Mouse (Mus musculus) hindbrain, embryonic 12.5 days (tissue): Measurements from ENCODE around the gene Fhit. TPM values are rescaled to one million over a fixed set of nuclear protein-coding genes. Genes with fewer than 3 reads are reported as not detected.

Experiments
- ATAC-seq: fragments of 200-750 bp; cut with Nextera tagmentation; 2 replicates; pipeline ENCODE4 v1.8.0; 2017; ENCODE audit warnings: moderate TSS enrichment; ENCODE audit not compliant: low FRiP score
- H3K27ac ChIP-seq: fragments of 300-500 bp; sonication (generic); 2 replicates; pipeline ENCODE4 v1.5.1; 2016; ENCODE audit warnings: mild to moderate bottlenecking
- H3K27me3 ChIP-seq: fragments of 300-500 bp; sonication (generic); 2 replicates; pipeline ENCODE4 v1.6.1; 2016; ENCODE audit warnings: mild to moderate bottlenecking
- H3K36me3 ChIP-seq: fragments of 300-500 bp; sonication (generic); 2 replicates; pipeline ENCODE4 v1.6.1; 2016; ENCODE audit warnings: mild to moderate bottlenecking
- H3K4me1 ChIP-seq: fragments of 300-500 bp; sonication (generic); 2 replicates; pipeline ENCODE4 v1.6.1; 2016
- H3K4me2 ChIP-seq: fragments of 300-500 bp; sonication (generic); replicated peaks from 2 replicates; pipeline ENCODE4 v1.6.1; 2016; ENCODE audit warnings: mild to moderate bottlenecking
- H3K4me3 ChIP-seq: fragments of 300-500 bp; sonication (generic); 2 replicates; pipeline ENCODE4 v1.5.1; 2016; ENCODE audit warnings: mild to moderate bottlenecking
- H3K9ac ChIP-seq: fragments of 300-500 bp; sonication (generic); 2 replicates; pipeline ENCODE4 v1.6.1; 2016; ENCODE audit warnings: mild to moderate bottlenecking, moderate library complexity
- H3K9me3 ChIP-seq: fragments of 300-500 bp; sonication (generic); replicated peaks from 2 replicates; pipeline ENCODE4 v1.6.1; 2016; ENCODE audit warnings: mild to moderate bottlenecking
- WGBS: fragments of 180-500 bp; shearing (Covaris S2); methylation state at CpG from one replicate; pipeline ENCODE4 v1.1.7; 2016; 5-methylcytosine and 5-hydroxymethylcytosine counted together
- polyA plus RNA-seq: library from polyadenylated mRNA; unstranded; fragments of >200 nt; fragmentation: Nextera tagmentation; extraction: Ambion mirVana; gene quantifications from 2 replicates; pipeline ENCODE4 v1.2.1, GENCODE M21; 2016

The Fhit gene
- polyA plus RNA-seq, 1 experiment from 2014 or later: 5.5 TPM

DNA sequence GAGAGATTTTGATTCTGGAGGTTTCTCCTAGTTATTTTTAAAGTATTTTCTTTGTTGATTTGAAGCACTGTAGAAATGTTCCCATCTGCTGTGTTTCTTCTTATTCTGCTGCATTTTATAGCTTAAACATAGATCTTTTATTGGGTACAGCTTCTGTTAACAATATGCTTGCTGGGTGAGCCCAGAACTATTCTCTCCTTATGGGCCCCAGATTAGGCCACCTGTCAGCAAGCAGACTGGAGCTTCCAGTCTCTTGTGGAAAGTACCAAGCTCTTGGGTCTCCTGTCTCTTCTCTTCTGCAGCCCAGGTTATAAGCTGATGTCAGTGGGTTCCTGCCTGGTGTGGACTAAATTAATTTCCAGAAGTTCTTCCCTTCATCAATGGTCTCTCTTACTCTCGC, 1513.4 kb downstream of the Fhit start:
- Histone ChIP-seq H3K27me3 (no peaks in the 10 kb centered on the region), H3K9me3 (no peaks in the 10 kb centered on the region), H3K4me1 (peaks cover 7% of the 10 kb centered on the region), H3K4me2 (no peak overlapping the region), H3K36me3 (no peaks in the 10 kb centered on the region), H3K4me3 (no peak overlapping the region), H3K27ac (no peak overlapping the region), H3K9ac (no peak overlapping the region)
- 96% methylated on average over 1 of the region's 1 CpGs for WGBS
- ATAC-seq: no peak

DNA sequence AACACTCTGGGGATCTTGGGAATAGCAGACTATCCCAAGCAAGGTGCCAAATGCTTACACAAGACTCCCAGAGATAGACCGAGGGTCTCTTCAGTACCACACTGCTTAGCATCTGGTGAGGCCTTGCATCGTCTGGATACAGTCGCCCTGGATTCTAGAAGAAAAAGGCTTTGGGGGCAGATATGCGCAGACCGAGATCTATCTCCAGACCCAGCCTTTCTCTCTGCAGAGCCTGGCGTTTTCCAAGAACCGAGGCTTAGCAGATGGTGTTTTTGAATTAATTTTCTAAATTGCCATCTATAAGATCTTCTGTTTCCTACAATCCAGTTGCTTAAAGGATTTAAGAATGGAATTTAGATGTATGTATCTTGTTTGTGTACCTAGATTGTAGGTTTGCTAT, 1515.6 kb downstream of the Fhit start:
- Histone ChIP-seq H3K9me3 (no peaks in the 10 kb centered on the region), H3K27me3 (no peaks in the 10 kb centered on the region), H3K36me3 (no peaks in the 10 kb centered on the region), H3K4me2 (no peak overlapping the region), H3K9ac (no peak overlapping the region), H3K4me1 (peaks cover 15% of the 10 kb centered on the region), H3K27ac (no peak overlapping the region), H3K4me3 (no peak overlapping the region)
- no peak for ATAC-seq
- 91% methylated on average over 7 of the region's 7 CpGs for WGBS

DNA sequence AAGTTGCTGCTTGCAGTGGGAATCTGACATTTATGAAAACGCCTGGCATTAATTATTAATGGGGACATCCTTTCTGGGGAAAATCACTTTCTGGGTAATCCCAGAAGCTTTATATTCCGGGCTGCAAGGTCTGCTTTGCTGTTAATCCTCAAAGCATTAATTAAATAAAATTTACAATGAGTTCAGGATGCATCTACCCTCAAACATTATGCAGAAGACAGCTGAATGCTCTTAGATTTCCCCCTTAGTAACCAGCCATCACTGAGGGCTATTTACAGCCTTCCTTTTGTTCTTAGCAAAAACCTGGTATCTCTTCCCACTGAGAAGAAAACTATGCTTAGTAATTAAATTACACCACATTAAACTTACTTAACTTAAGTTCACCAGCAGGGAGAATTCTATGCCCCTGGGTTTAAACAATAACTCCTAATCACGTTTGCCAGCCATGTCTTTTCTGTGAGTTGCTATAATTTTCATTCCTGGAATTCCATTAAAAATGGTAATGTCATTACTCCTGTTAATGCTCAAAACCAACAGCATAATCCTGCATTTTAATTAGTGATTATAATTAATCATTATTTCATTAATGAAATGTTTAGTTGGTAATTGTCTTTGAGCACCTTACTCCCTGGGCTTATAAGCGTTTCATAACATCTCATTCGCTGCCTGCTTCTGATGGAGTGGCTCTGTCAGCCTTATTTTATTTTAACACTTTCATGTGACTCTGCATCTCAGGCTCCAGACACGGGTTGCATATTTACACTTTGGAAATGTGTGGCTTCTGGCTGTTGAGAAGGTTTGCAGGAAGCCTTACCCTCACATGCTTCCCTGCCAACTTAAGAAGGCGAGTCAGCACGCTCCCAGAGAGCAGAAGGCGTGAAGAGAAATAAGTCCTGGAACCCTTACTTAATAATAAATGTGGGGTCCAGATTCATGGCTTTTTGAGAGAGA, 1517.3 kb downstream of the Fhit start:
- Histone ChIP-seq H3K27me3 (no peaks in the 10 kb centered on the region), H3K9me3 (no peaks in the 10 kb centered on the region), H3K27ac (no peak overlapping the region), H3K4me2 (no peak overlapping the region), H3K36me3 (no peaks in the 10 kb centered on the region), H3K4me3 (no peak overlapping the region), H3K9ac (no peak overlapping the region), H3K4me1 (peaks cover 15% of the 10 kb centered on the region)
- 51% methylated on average over 9 of the region's 9 CpGs for WGBS
- no peak for ATAC-seq

DNA sequence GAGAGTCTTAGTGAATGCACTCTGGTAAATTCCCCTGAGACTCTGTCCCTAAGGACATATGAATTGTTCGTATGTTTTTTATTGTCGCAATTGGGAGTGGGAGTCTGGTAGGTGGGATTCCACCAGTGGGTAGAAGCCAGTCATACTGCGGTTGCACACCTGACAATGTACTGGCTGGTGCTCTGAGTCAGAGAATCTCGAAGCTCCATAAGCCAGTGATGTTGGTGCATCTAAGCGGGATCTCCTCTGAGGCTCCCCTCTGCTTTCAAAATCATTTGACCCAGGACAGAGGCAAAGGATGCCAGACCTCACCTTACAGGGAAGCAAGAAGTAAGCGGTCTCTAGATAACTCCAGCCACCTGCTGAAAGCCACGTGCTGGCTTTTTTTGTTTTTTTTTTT, 1518.1 kb downstream of the Fhit start:
- no peak overlapping the region for H3K4me2 ChIP-seq
- no peaks in the 10 kb centered on the region for H3K36me3 ChIP-seq
- H3K4me3 ChIP-seq: no peak overlapping the region
- WGBS: 70% methylated on average over 7 of the region's 7 CpGs
- no peaks in the 10 kb centered on the region for H3K9me3 ChIP-seq
- ATAC-seq: peak; percentile 27; the same call in 1 of the 2 replicates
- no peak overlapping the region for H3K27ac ChIP-seq
- H3K9ac ChIP-seq: no peak overlapping the region
- H3K4me1 ChIP-seq: peaks cover 15% of the 10 kb centered on the region
- no peaks in the 10 kb centered on the region for H3K27me3 ChIP-seq

DNA sequence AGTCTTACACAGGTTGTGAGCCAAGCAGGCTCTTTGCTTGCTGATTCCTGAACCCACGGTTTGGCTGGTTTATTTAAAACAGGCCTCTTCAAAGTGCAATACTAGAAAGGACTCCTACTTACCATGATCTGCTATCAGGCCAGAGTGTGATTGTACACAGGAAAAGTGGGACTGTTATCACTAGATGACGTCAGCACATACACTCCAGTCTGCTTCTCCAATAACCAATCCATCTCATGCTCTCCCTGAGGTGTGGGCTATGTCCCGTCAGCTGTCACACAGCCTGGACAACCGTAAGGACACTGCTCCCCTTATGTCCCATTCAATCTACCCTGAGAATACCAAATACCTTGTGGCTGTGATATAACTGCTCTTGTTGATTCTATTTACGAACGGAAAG, 1519.2 kb downstream of the Fhit start:
- ATAC-seq: 0 out of 2 replicates have a peak, but pooled peaks have one; percentile 27
- WGBS: 71% methylated on average over 6 of the region's 6 CpGs
- Histone ChIP-seq H3K27ac (no peak overlapping the region), H3K4me3 (no peak overlapping the region), H3K36me3 (no peaks in the 10 kb centered on the region), H3K4me1 (peaks cover 15% of the 10 kb centered on the region), H3K27me3 (no peaks in the 10 kb centered on the region), H3K4me2 (no peak overlapping the region), H3K9me3 (no peaks in the 10 kb centered on the region), H3K9ac (no peak overlapping the region)

DNA sequence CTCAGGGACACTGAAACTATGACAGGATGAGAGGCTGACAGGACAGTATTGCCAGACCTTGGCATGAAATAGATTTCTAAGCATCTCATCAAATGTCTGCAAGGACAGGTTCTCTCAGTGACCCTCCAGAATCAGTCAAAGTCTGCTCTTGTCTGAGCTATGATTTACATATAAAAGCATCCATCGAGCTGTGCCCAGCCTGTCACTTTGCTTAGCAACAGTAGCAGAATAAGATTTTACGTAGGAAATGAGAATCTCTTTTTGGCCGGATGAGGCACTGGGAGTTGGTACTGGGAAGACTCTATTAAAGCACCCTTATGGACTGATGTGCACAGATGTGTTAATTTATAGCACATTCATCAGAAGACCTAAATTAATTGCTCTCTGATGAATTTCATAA, 1519.8 kb downstream of the Fhit start:
- H3K36me3 ChIP-seq: no peaks in the 10 kb centered on the region
- H3K27ac ChIP-seq: no peak overlapping the region
- H3K9me3 ChIP-seq: no peaks in the 10 kb centered on the region
- ATAC-seq: peak; percentile 47; the same call in 1 of the 2 replicates
- no peak overlapping the region for H3K9ac ChIP-seq
- H3K27me3 ChIP-seq: no peaks in the 10 kb centered on the region
- peaks cover 15% of the 10 kb centered on the region for H3K4me1 ChIP-seq
- no peak overlapping the region for H3K4me3 ChIP-seq
- H3K4me2 ChIP-seq: no peak overlapping the region
- 27% methylated on average over 3 of the region's 3 CpGs for WGBS

DNA sequence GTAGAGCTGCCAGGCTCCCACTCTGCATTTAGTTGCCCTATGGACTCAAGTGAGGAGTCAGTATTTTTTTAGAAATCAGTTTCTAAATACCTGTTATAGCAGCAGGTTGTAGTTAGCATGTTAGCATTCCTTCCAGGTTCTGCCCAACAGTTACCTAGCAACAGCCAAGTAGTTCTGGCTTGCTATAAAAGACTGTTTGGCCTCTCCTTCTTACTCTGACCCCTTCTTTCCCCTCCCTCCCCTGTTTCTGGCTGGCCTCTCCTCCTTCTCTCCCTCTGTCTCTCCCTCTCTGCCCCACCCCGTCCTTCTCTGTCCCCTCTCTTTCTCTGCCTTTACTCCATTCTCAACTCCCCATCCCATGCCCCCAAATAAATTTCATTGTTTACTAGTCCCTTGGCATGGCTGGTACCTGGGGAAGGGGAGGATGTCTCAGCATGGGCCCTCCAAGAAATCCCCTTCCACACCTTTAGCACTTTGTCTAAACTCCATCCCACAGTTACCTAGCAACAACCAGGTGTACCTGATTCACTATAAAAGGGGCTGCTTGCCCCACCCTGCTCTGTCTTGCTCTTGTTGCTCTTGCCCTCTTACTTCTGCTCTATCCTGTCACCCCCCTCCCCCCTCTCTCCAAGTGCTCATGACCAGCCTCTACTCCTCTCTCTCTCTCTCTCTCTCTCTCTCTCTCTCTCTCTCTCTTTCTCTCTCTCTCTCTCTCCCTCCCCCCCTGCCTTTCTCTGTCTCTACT, 1527.4 kb downstream of the Fhit start:
- Histone ChIP-seq H3K9me3 (no peaks in the 10 kb centered on the region), H3K4me1 (peaks cover 6% of the 10 kb centered on the region; the same call in 1 of the 2 replicates), H3K4me3 (no peak overlapping the region), H3K36me3 (no peaks in the 10 kb centered on the region), H3K9ac (no peak overlapping the region), H3K4me2 (no peak overlapping the region), H3K27ac (no peak overlapping the region), H3K27me3 (no peaks in the 10 kb centered on the region)
- ATAC-seq: no peak
- 43% methylated on average over 1 of the region's 1 CpGs for WGBS

DNA sequence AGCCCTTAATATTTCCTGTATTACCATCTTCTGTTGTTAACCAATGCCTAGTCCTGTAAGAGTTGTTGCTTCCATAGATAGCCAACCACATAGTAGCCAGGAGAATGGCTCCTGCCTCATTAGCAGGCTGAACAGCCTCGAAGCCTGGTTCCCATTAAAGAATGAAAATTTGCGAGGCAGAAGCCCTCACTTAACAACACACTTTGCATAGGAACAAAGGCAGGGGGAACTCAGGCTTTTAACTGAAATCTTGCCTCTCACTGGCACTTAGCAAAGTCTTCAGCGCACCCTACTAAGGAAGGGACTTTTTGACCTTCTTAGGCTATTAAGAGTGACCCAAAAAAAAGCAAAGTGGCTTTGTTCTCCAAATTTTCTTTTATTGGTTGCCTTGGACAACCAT, 1529.3 kb downstream of the Fhit start:
- Histone ChIP-seq H3K27me3 (no peaks in the 10 kb centered on the region), H3K9ac (no peak overlapping the region), H3K4me2 (no peak overlapping the region), H3K9me3 (no peaks in the 10 kb centered on the region), H3K4me1 (peaks cover 6% of the 10 kb centered on the region; the same call in 1 of the 2 replicates), H3K4me3 (no peak overlapping the region), H3K27ac (no peak overlapping the region), H3K36me3 (no peaks in the 10 kb centered on the region)
- WGBS: 16% methylated on average over 3 of the region's 3 CpGs
- ATAC-seq: no peak

DNA sequence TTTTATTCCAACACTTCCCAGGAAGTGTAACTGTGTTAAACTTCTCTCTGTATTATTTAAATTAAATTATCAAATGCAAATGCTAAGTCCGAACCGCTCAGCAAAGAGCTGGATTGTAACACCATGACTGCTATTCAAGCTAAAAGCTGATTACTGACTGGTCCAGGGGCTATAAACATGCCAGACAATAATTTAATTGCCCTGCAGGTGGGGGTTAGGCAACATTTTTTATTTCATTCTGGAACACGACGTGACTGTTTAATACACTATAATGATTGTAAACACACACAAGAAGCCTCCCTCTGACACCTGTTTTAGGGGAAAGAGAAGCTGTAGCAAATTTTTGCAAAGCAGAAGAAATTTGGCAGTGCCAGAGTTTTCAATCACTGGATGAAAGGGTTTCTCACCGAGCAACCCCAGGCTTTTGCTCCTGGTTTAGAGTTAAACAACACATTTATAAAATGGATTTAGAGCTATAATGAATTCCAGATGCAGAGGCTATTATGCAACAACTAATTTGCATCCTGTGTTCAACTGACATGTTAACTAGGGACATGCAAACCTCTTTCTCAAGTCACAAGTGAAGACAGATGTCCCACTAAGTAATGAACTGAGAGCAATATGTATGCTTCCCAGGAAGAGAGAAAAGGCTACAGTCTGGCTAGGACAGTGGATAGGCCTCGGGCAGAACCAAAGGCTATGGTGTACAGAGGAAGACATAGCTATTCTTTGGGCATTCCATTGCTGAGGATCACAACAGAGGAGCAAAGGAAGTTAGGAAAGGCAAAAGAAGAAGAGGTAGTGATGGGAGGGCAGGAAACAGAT, 1538.4 kb downstream of the Fhit start:
- H3K36me3 ChIP-seq: no peaks in the 10 kb centered on the region
- H3K4me3 ChIP-seq: no peak overlapping the region
- peaks cover 10% of the 10 kb centered on the region for H3K4me1 ChIP-seq
- H3K9ac ChIP-seq: no peak overlapping the region
- no peaks in the 10 kb centered on the region for H3K9me3 ChIP-seq
- ATAC-seq: no peak
- H3K27ac ChIP-seq: no peak overlapping the region
- H3K27me3 ChIP-seq: no peaks in the 10 kb centered on the region
- 49% methylated on average over 6 of the region's 6 CpGs for WGBS
- H3K4me2 ChIP-seq: no peak overlapping the region

DNA sequence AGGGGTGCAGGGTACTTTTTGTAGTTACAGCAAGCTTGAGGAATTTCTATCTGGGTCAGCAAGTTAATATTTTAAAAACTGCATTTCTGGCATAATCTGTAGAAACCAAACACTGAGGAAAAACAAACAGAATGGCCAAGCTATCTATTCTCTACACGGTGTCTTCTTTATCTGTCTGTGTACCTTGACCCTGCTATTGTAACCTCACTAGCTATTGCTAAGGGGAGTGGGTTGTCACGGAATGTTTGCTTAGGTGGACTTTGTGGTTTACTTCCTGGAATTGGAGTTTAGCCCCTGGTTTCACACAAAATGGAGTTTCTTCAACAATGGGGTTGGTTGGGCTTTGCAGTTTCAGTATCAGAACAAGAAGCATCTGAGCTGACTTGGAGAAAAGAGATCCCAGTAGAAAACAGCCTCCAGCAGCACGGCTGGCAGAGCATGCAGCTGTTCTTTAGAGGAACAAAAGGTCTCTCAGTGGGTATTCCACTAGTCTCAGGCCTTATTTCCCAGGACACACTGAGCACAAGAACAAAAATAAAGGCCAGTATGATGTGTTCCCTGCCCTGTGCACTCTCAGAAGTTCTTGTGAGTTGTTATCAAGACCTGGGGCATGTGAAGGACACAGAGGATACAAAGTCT, 1540.8 kb downstream of the Fhit start:
- Histone ChIP-seq H3K9me3 (no peaks in the 10 kb centered on the region), H3K9ac (no peak overlapping the region), H3K4me2 (no peak overlapping the region), H3K27me3 (no peaks in the 10 kb centered on the region), H3K4me1 (peaks cover 10% of the 10 kb centered on the region), H3K4me3 (no peak overlapping the region), H3K36me3 (no peaks in the 10 kb centered on the region), H3K27ac (0 out of 2 replicates have a peak overlapping the region, but pooled peaks have one; percentile 35)
- WGBS: 8% methylated on average over 3 of the region's 3 CpGs
- no peak; the same call in 1 of the 2 replicates for ATAC-seq

DNA sequence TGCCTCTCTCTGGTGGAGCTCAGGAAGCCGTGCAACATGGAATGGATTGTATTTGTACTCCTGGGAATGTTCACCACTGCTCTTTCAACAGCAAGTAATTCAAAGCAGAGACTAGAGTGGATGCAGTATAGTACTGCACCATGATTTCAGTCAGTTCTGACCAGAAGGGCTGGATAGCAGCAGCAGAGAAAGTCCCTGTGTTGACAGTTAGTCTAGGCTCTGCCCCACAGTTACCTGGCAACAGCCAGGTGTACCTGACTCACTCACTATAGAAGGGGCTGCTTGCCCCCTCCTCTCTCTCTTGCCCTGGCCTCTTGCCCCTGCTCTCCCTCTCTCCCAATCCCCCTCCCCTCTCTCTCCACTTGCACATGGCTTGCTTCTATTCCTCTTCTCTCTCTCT, 1542.0 kb downstream of the Fhit start:
- Histone ChIP-seq H3K27me3 (no peaks in the 10 kb centered on the region), H3K36me3 (no peaks in the 10 kb centered on the region), H3K4me3 (no peak overlapping the region), H3K4me2 (no peak overlapping the region), H3K9ac (no peak overlapping the region), H3K9me3 (no peaks in the 10 kb centered on the region), H3K4me1 (peaks cover 10% of the 10 kb centered on the region), H3K27ac (no peak overlapping the region)
- ATAC-seq: no peak; the same call in 1 of the 2 replicates
- 62% methylated on average over 1 of the region's 1 CpGs for WGBS
